ENCODE assay signal across 9 mouse cellular contexts in the genomic region with DNA sequence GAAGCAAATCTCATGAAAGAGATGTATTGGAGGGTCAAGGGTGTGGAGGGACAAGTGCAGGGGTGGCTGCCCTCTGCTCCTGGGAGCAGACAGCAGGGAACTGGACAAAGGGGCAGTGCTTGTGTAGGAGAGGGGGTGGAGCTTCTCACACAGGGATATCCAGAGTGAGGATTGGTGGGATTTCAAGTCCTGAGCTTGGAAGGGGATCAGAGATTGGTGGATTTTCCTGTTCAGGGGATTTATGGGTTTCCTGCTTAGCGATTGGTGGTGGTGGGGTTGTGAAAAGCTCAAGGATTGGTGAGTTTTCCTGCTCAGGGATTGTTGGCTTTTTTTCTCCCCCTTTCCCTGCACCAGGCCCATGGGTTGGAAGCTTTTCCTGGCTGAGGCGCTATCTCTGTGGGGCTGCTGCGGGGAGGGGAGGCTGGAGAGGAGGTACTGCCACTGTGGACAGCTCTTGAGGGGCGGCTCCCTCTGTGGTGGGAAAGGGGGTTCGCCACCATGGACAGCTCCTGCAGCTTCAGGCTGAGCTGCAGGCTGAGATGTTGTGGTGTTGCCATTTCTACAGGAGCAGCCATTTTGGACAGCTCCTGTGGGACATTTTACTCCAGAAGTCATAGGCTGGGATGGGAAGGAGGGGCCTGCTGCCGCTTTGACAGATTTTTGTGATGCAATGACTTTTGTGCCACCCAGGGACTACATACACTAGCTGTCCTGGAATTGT. TPM values are rescaled to one million over a fixed set of nuclear protein-coding genes. Genes with fewer than 3 reads are reported as not detected.
DNase-seq lines count a peak whose midpoint lies in the region; ATAC-seq and TF ChIP-seq lines count a peak whose summit lies in the region.
"Had no signal": no experiment of that assay in that cellular context is flagged by ENCODE, and none has a peak within 500 bp of the region (broad histone marks: within the 10 kb centered on the region; RNA-seq: fewer than 3 reads in every experiment).

No protein-coding gene starts in this region.

- TF ChIP-seq POLR2A in MEL (IDR thresholded peaks at IDR 0.05; ENCODE audit: control insufficient read depth in 1 of 2, insufficient read depth in 1 of 2, low read depth in 1 of 2, low read length in 2 of 2, poor library complexity in 1 of 2): no peak

- no peaks in the 10 kb centered on the region for H3K36me3 ChIP-seq in kidney, embryonic 14.5 days (ENCODE audit: control insufficient read depth, insufficient read depth, low read length)
- H3K36me3 ChIP-seq in MEL (ENCODE audit: control insufficient read depth in 1 of 2, insufficient read depth in 2 of 2, low read length in 2 of 2): peaks cover 0 to 35% of the 10 kb centered on the region in 2 experiments; a peak in 2 of 4 replicates

- WGBS in kidney, embryonic 14.5 days: 18% methylated on average over 6 of the region's 6 CpGs

- no peaks in the 10 kb centered on the region for H3K4me1 ChIP-seq in kidney, embryonic 14.5 days (ENCODE audit: control insufficient read depth, insufficient read depth, low read length)
- H3K4me1 ChIP-seq in MEL (ENCODE audit: control insufficient read depth in 1 of 2, insufficient read depth in 2 of 2, low read length in 2 of 2): peaks cover 16 to 26% of the 10 kb centered on the region in 2 experiments

- H3K9ac ChIP-seq in kidney, embryonic 14.5 days (ENCODE audit: low read depth, low read length): no peak overlapping the region
- H3K9ac ChIP-seq in MEL (ENCODE audit: control insufficient read depth, low read depth, low read length, poor library complexity, severe bottlenecking): no peak overlapping the region

- no peak for TF ChIP-seq EP300 in MEL (IDR thresholded peaks at IDR 0.05; ENCODE audit: low read depth in 1 of 2, low read length in 2 of 2)

- no peak for DNase-seq in kidney, adult 18-20 months
- peak; percentile 96 for DNase-seq in MEL (ENCODE audit: low read depth, low spot score)
- DNase-seq in c-Kit-positive CD71-negative TER-119-negative erythroid progenitor cells, embryonic 14.5 days (ENCODE audit: low read depth): peak; percentile 61
- peak; percentile 9 for DNase-seq in induced T-regulatory cell, adult 2 months (ENCODE audit: low read depth)
- DNase-seq in cerebellum, adult 9-10 months: no peak

- ATAC-seq in kidney, embryonic 14.5 days (ENCODE audit: low FRiP score, low TSS enrichment): peak; percentile 96
- peak; percentile 54 for ATAC-seq in megakaryocyte, adult 5-6 weeks (ENCODE audit: poor library complexity, severe bottlenecking)
- no peak for ATAC-seq in erythroid progenitor cell, adult 5-6 weeks (replicated peaks; ENCODE audit: low FRiP score, poor library complexity, severe bottlenecking)

- H3K9me3 ChIP-seq in kidney, embryonic 14.5 days (ENCODE audit: control insufficient read depth, low read length): no peaks in the 10 kb centered on the region
- H3K9me3 ChIP-seq in MEL (replicated peaks; ENCODE audit: insufficient read depth, low read length): no peaks in the 10 kb centered on the region

- H3K4me3 ChIP-seq in kidney, embryonic 14.5 days (ENCODE audit: low read length): no peak overlapping the region
- no peak overlapping the region for H3K4me3 ChIP-seq in MEL (ENCODE audit: control insufficient read depth in 1 of 2, insufficient read depth in 1 of 2, low read depth in 2 of 2, low read length in 2 of 2)

- H3K27ac ChIP-seq in kidney, embryonic 14.5 days (ENCODE audit: low read depth, low read length): no peak overlapping the region
- no peak overlapping the region for H3K27ac ChIP-seq in MEL (ENCODE audit: control insufficient read depth, low read depth, low read length)

- no peak for TF ChIP-seq RAD21 in MEL (IDR thresholded peaks at IDR 0.05; ENCODE audit: low read depth, low read length)

- H3K79me2 ChIP-seq in MEL (ENCODE audit: control insufficient read depth, insufficient read depth, low read length, poor library complexity): no peaks in the 10 kb centered on the region

- H3K27me3 ChIP-seq in kidney, embryonic 14.5 days (ENCODE audit: control insufficient read depth, insufficient read depth, low read length): no peaks in the 10 kb centered on the region
- no peaks in the 10 kb centered on the region for H3K27me3 ChIP-seq in MEL (ENCODE audit: control insufficient read depth in 1 of 2, insufficient read depth in 2 of 2, low read length in 2 of 2)

- no peak overlapping the region for H3K4me2 ChIP-seq in kidney, embryonic 14.5 days (replicated peaks; ENCODE audit: low read depth, low read length)

- no peak for TF ChIP-seq CTCF in MEL (IDR thresholded peaks at IDR 0.05 in 2 of 3, conservative IDR thresholded peaks at IDR 0.05 in 1 of 3; ENCODE audit: control insufficient read depth in 1 of 3, insufficient read depth in 1 of 3, low read depth in 2 of 3, low read length in 3 of 3, poor library complexity in 1 of 3, severe bottlenecking in 1 of 3)

TF ChIP-seq in MEL, 35 proteins besides CTCF, POLR2A, EP300 and RAD21:
- peak; percentile 100 for TF ChIP-seq MXI1 (IDR thresholded peaks at IDR 0.05; ENCODE audit: low read depth, low read length)
- no peak for TF ChIP-seq TCF12 (IDR thresholded peaks at IDR 0.05; ENCODE audit: low read depth, low read length)
- peak; percentile 55; the same call in 1 of the 2 replicates for TF ChIP-seq RCOR1 (IDR thresholded peaks at IDR 0.05; ENCODE audit: low read depth, low read length)
- no peak for TF ChIP-seq ETS1 (IDR thresholded peaks at IDR 0.05; ENCODE audit: low read depth, low read length)
- peak; percentile 82 for TF ChIP-seq MAZ (IDR thresholded peaks at IDR 0.05; ENCODE audit: low read depth, low read length)
- no peak for TF ChIP-seq GABPA (IDR thresholded peaks at IDR 0.05; ENCODE audit: low read depth, low read length)
- TF ChIP-seq CHD2 (IDR thresholded peaks at IDR 0.05; ENCODE audit: low read length): no peak
- peak; percentile 64; the same call in 1 of the 2 replicates for TF ChIP-seq HCFC1 (IDR thresholded peaks at IDR 0.05; ENCODE audit: low read depth, low read length)
- peak; percentile 82 for TF ChIP-seq MAX (IDR thresholded peaks at IDR 0.05; ENCODE audit: low read length)
- TF ChIP-seq SIN3A (IDR thresholded peaks at IDR 0.05; ENCODE audit: low read length): peak; percentile 100

RNA-seq across cellular contexts. Expression of gene Faiml, which starts 18.9 kb away (rescaled TPM):
- polyA plus RNA-seq in kidney, embryonic 14.5 days (2014; fragmentation: Nextera tagmentation; extraction: Ambion mirVana): not detected in 2 replicates
- total RNA-seq in MEL (2012; rRNA removed): not detected in 2 replicates
- not detected for polyA plus RNA-seq in MEL (2012; ENCODE audit: insufficient read depth in 1 of 2, insufficient read length in 2 of 2, low read depth in 1 of 2, low replicate concordance in 2 of 2, missing spikeins in 1 of 2)
- not detected in 2 replicates for total RNA-seq in megakaryocyte, adult 5-6 weeks (2015)
- total RNA-seq in megakaryocyte, adult 5-6 weeks (2017): not detected in 2 replicates
- total RNA-seq in erythroid progenitor cell, adult 5-6 weeks (2015; ENCODE audit: low replicate concordance): not detected in 2 replicates
- not detected in 2 replicates for total RNA-seq in erythroid progenitor cell, adult 5-6 weeks (2017; ENCODE audit: low replicate concordance)
- total RNA-seq: neutrophil, adult 5-6 weeks had no signal

RNA-seq across cellular contexts. Expression of gene Cep70, which starts 25.0 kb away (rescaled TPM):
- polyA plus RNA-seq in kidney, embryonic 14.5 days (2014; fragmentation: Nextera tagmentation; extraction: Ambion mirVana): 26.8 and 32.0 TPM in 2 replicates
- 7.3 and 8.0 TPM in 2 replicates for total RNA-seq in MEL (2012; rRNA removed)
- 1 to 10 TPM in 1 of 2 experiments, not detected in 1; 7.6 TPM for polyA plus RNA-seq in MEL (2012; ENCODE audit: insufficient read depth in 1 of 2, insufficient read length in 2 of 2, low read depth in 1 of 2, low replicate concordance in 2 of 2, missing spikeins in 1 of 2)
- 24.5 and 26.7 TPM in 2 replicates for total RNA-seq in megakaryocyte, adult 5-6 weeks (2015)
- 30.2 and 38.7 TPM in 2 replicates for total RNA-seq in megakaryocyte, adult 5-6 weeks (2017)
- 128 and 183 TPM in 2 replicates for total RNA-seq in erythroid progenitor cell, adult 5-6 weeks (2015; ENCODE audit: low replicate concordance)
- 189 and 248 TPM in 2 replicates for total RNA-seq in erythroid progenitor cell, adult 5-6 weeks (2017; ENCODE audit: low replicate concordance)

Comparison
In these comparisons a context has a peak if more than half of its experiments do, and no peak if none do; other contexts are left out.
1. DNase-seq: peak in MEL (single experiment), c-Kit-positive CD71-negative TER-119-negative erythroid progenitor cells, embryonic 14.5 days (single experiment) and induced T-regulatory cell, adult 2 months (single experiment); none in kidney, adult 18-20 months (single experiment) and cerebellum, adult 9-10 months (single experiment).